In genomic region chr9:62784233-62784632, GRCm38 (mm10) we compare ENCODE assay signal across 11 mouse cellular contexts. TPM values are rescaled to one million over a fixed set of nuclear protein-coding genes. Genes with fewer than 3 reads are reported as not detected.
DNase-seq lines count a peak whose midpoint lies in the region; ATAC-seq and TF ChIP-seq lines count a peak whose summit lies in the region.
"Had no signal": no experiment of that assay in that cellular context is flagged by ENCODE, and none has a peak within 500 bp of the region (broad histone marks: within the 10 kb centered on the region; RNA-seq: fewer than 3 reads in every experiment).

No protein-coding gene starts in this region.

- no peak for DNase-seq in forebrain, postnatal 0 days
- no peak for DNase-seq in lung, adult 2 months
- no peak for DNase-seq in lung, postnatal 36 days
- DNase-seq in thymus, postnatal 14 days = no peak
- DNase-seq in kidney, adult 18-20 months = no peak
- DNase-seq: kidney, adult 8-10 months had no signal

- H3K36me3 ChIP-seq in forebrain, postnatal 0 days (ENCODE audit: insufficient read depth) = no peaks in the 10 kb centered on the region
- H3K36me3 ChIP-seq in forebrain, embryonic 12.5 days (replicated peaks) = no peaks in the 10 kb centered on the region
- H3K36me3 ChIP-seq in neural tube, embryonic 14.5 days (ENCODE audit: control insufficient read depth, insufficient read depth, low read length) = no peaks in the 10 kb centered on the region
- H3K36me3 ChIP-seq: heart, embryonic 15.5 days had no signal

- no peaks in the 10 kb centered on the region for H3K27me3 ChIP-seq in forebrain, postnatal 0 days (ENCODE audit: insufficient read depth, low read length)
- H3K27me3 ChIP-seq in forebrain, embryonic 12.5 days = no peaks in the 10 kb centered on the region
- no peaks in the 10 kb centered on the region for H3K27me3 ChIP-seq in neural tube, embryonic 14.5 days (ENCODE audit: control insufficient read depth, insufficient read depth, low read length)
- H3K27me3 ChIP-seq: heart, embryonic 15.5 days; limb, embryonic 13.5 days had no signal

- H3K4me3 ChIP-seq in forebrain, postnatal 0 days (ENCODE audit: low read depth, low read length) = no peak overlapping the region
- no peak overlapping the region for H3K4me3 ChIP-seq in forebrain, embryonic 12.5 days (replicated peaks)
- no peak overlapping the region for H3K4me3 ChIP-seq in lung, adult 2 months (replicated peaks; ENCODE audit: extremely low read depth, low read depth, low read length)
- H3K4me3 ChIP-seq in cortical plate, adult 2 months (ENCODE audit: insufficient read depth, low read length) = no peak overlapping the region
- no peak overlapping the region for H3K4me3 ChIP-seq in neural tube, embryonic 14.5 days (ENCODE audit: low read depth, low read length)
- H3K4me3 ChIP-seq: heart, embryonic 15.5 days; limb, embryonic 13.5 days had no signal

- H3K9ac ChIP-seq in forebrain, postnatal 0 days = no peak overlapping the region
- H3K9ac ChIP-seq in forebrain, embryonic 12.5 days = no peak overlapping the region
- no peak overlapping the region for H3K9ac ChIP-seq in neural tube, embryonic 14.5 days (replicated peaks; ENCODE audit: low read depth, low read length)
- H3K9ac ChIP-seq: heart, embryonic 15.5 days; limb, embryonic 13.5 days had no signal

- no peak overlapping the region for H3K4me2 ChIP-seq in forebrain, postnatal 0 days (ENCODE audit: low read depth)
- H3K4me2 ChIP-seq in forebrain, embryonic 12.5 days = no peak overlapping the region
- no peak overlapping the region for H3K4me2 ChIP-seq in neural tube, embryonic 14.5 days (ENCODE audit: low read depth, low read length)
- H3K4me2 ChIP-seq: heart, embryonic 15.5 days; limb, embryonic 13.5 days had no signal

- peak; percentile 58 for TF ChIP-seq CTCF in forebrain, postnatal 0 days (IDR thresholded peaks at IDR 0.05; ENCODE audit: low read depth)
- peak; percentile 24; the same call in 1 of the 2 replicates for TF ChIP-seq CTCF in lung, adult 2 months (IDR thresholded peaks at IDR 0.05; ENCODE audit: insufficient read depth, low read length)
- peak; percentile 18; the same call in 1 of the 2 replicates for TF ChIP-seq CTCF in cortical plate, adult 2 months (IDR thresholded peaks at IDR 0.05; ENCODE audit: extremely low read depth, insufficient read depth, low read length)

- H3K27ac ChIP-seq in forebrain, postnatal 0 days (ENCODE audit: low read depth, low read length) = peak overlapping the region; percentile 66
- no peak overlapping the region for H3K27ac ChIP-seq in forebrain, embryonic 12.5 days
- H3K27ac ChIP-seq in cortical plate, adult 2 months (ENCODE audit: insufficient read depth, low read length) = peak overlapping the region; percentile 85
- H3K27ac ChIP-seq in neural tube, embryonic 14.5 days (ENCODE audit: low read depth, low read length) = 0 out of 2 replicates have a peak overlapping the region, but pooled peaks have one; percentile 71
- H3K27ac ChIP-seq: heart, embryonic 15.5 days; limb, embryonic 13.5 days had no signal

- ATAC-seq in forebrain, postnatal 0 days = no peak
- ATAC-seq in forebrain, embryonic 12.5 days (ENCODE audit: low FRiP score) = no peak
- no peak for ATAC-seq in neural tube, embryonic 14.5 days (ENCODE audit: low read depth)

- TF ChIP-seq POLR2A in lung, adult 2 months (IDR thresholded peaks at IDR 0.05; ENCODE audit: borderline replicate concordance, extremely low read depth, low read depth, low read length) = no peak
- TF ChIP-seq POLR2A in cortical plate, adult 2 months (IDR thresholded peaks at IDR 0.05; ENCODE audit: extremely low read depth, insufficient read depth, low read length) = no peak

- WGBS in forebrain, postnatal 0 days = 90% methylated on average over 2 of the region's 2 CpGs
- 80% methylated on average over 2 of the region's 2 CpGs for WGBS in forebrain, embryonic 12.5 days
- WGBS in lung, adult 2 months = 86% methylated on average over 2 of the region's 2 CpGs
- 92% methylated on average over 2 of the region's 2 CpGs for WGBS in neural tube, embryonic 14.5 days

- peaks cover 20% of the 10 kb centered on the region for H3K4me1 ChIP-seq in forebrain, postnatal 0 days (ENCODE audit: insufficient read depth)
- peaks cover 22% of the 10 kb centered on the region for H3K4me1 ChIP-seq in forebrain, embryonic 12.5 days
- no peaks in the 10 kb centered on the region for H3K4me1 ChIP-seq in lung, adult 2 months (ENCODE audit: control insufficient read depth, insufficient read depth, low read length)
- H3K4me1 ChIP-seq in cortical plate, adult 2 months (ENCODE audit: control insufficient read depth, insufficient read depth, low read length) = peaks cover 15% of the 10 kb centered on the region
- H3K4me1 ChIP-seq in neural tube, embryonic 14.5 days (ENCODE audit: control insufficient read depth, insufficient read depth, low read length) = peaks cover 13% of the 10 kb centered on the region

- no peaks in the 10 kb centered on the region for H3K9me3 ChIP-seq in forebrain, postnatal 0 days (ENCODE audit: low read length)
- H3K9me3 ChIP-seq in forebrain, embryonic 12.5 days = no peaks in the 10 kb centered on the region
- no peaks in the 10 kb centered on the region for H3K9me3 ChIP-seq in neural tube, embryonic 14.5 days (ENCODE audit: control insufficient read depth, low read length)
- H3K9me3 ChIP-seq: heart, embryonic 15.5 days; limb, embryonic 13.5 days had no signal

RNA-seq across cellular contexts. Expression of gene Fem1b, which starts 27.5 kb away (rescaled TPM):
- 150 and 191 TPM in 2 replicates for total RNA-seq in forebrain, postnatal 0 days (2014; rRNA removed)
- polyA plus RNA-seq in forebrain, postnatal 0 days (2015; fragmentation: Nextera tagmentation; extraction: Ambion mirVana) = 24.3 and 29.4 TPM in 2 replicates
- polyA plus RNA-seq in forebrain, embryonic 12.5 days (2016; fragmentation: Nextera tagmentation; extraction: Ambion mirVana) = 56.6 and 59.0 TPM in 2 replicates
- 12.1 and 13.9 TPM in 2 replicates for polyA plus RNA-seq in lung, adult 2 months (2012; rRNA removed)
- 41.9 and 42.6 TPM in 2 replicates for polyA plus RNA-seq in cortical plate, adult 2 months (2012; rRNA removed)
- polyA plus RNA-seq in neural tube, embryonic 14.5 days (2014; fragmentation: Nextera tagmentation; extraction: Ambion mirVana) = 77.7 and 90.1 TPM in 2 replicates

RNA-seq across cellular contexts. Expression of gene Cln6, which starts 54.4 kb away (rescaled TPM):
- 9.2 and 9.7 TPM in 2 replicates for total RNA-seq in forebrain, postnatal 0 days (2014; rRNA removed)
- polyA plus RNA-seq in forebrain, postnatal 0 days (2015; fragmentation: Nextera tagmentation; extraction: Ambion mirVana) = 5.6 and 6.8 TPM in 2 replicates
- polyA plus RNA-seq in forebrain, embryonic 12.5 days (2016; fragmentation: Nextera tagmentation; extraction: Ambion mirVana) = 8.5 and 9.8 TPM in 2 replicates
- 58.1 and 60.8 TPM in 2 replicates for polyA plus RNA-seq in lung, adult 2 months (2012; rRNA removed)
- polyA plus RNA-seq in cortical plate, adult 2 months (2012; rRNA removed) = 15.3 and 15.9 TPM in 2 replicates
- 5.3 TPM in 2 replicates for polyA plus RNA-seq in neural tube, embryonic 14.5 days (2014; fragmentation: Nextera tagmentation; extraction: Ambion mirVana)
